Mouse (Mus musculus) small intestine, adult 2 months (tissue): Measurements from ENCODE around the gene Pigb. TPM values are rescaled to one million over a fixed set of nuclear protein-coding genes. Genes with fewer than 3 reads are reported as not detected.

Experiments used
- H3K27ac ChIP-seq: fragments of 200-500 bp; 2 replicates; pipeline ENCODE4 v1.5.1; 2012; ENCODE audit warnings: low read depth, low read length, control low read depth, inconsistent platforms; ENCODE audit not compliant: insufficient read depth
- H3K27me3 ChIP-seq: fragments of 200-500 bp; 2 replicates; pipeline ENCODE4 v1.6.1; 2012; ENCODE audit warnings: mild to moderate bottlenecking, moderate library complexity, low read length, inconsistent platforms; ENCODE audit not compliant: control insufficient read depth, insufficient read depth
- H3K36me3 ChIP-seq: fragments of 200-500 bp; 2 replicates; pipeline ENCODE4 v1.6.1; 2012; ENCODE audit warnings: mild to moderate bottlenecking, low read length, control low read depth, inconsistent platforms; ENCODE audit not compliant: control insufficient read depth, insufficient read depth
- H3K4me1 ChIP-seq: fragments of 200-500 bp; 2 replicates; pipeline ENCODE4 v1.6.1; 2012; ENCODE audit warnings: low read length, inconsistent platforms, mixed read lengths; ENCODE audit not compliant: control insufficient read depth, insufficient read depth, insufficient read length
- H3K4me3 ChIP-seq: fragments of 200-500 bp; 2 replicates; pipeline ENCODE4 v1.5.1; 2012; ENCODE audit warnings: low read depth, mild to moderate bottlenecking, control low read depth, inconsistent platforms, low read length, moderate library complexity
- CTCF ChIP-seq: fragments of 200-500 bp; IDR thresholded peaks from 2 replicates; pipeline ENCODE4 v1.5.1; 2012; ENCODE audit warnings: low read depth, mild to moderate bottlenecking, control low read depth, inconsistent platforms, low read length, moderate library complexity, mixed read lengths; ENCODE audit not compliant: insufficient replicate concordance, insufficient read length; ENCODE audit errors: extremely low read depth
- POLR2A ChIP-seq: fragments of 200-500 bp; IDR thresholded peaks from 2 replicates; pipeline ENCODE4 v1.6.1; 2012; ENCODE audit warnings: low read depth, mild to moderate bottlenecking, control low read depth, inconsistent platforms, low read length, moderate library complexity
- WGBS: fragments of 180-500 bp; shearing (Covaris S2); methylation state at CpG from one replicate; pipeline ENCODE4 v1.1.7; 2018; 5-methylcytosine and 5-hydroxymethylcytosine counted together
- polyA plus RNA-seq: library from polyadenylated mRNA; depleted of rRNA; stranded (reverse); fragments of >200 nt; gene quantifications from 2 replicates; pipeline ENCODE4 v1.2.3, GENCODE M21; 2012

The Pigb gene
- polyA plus RNA-seq, 1 experiment = 5.0 TPM

DNA sequence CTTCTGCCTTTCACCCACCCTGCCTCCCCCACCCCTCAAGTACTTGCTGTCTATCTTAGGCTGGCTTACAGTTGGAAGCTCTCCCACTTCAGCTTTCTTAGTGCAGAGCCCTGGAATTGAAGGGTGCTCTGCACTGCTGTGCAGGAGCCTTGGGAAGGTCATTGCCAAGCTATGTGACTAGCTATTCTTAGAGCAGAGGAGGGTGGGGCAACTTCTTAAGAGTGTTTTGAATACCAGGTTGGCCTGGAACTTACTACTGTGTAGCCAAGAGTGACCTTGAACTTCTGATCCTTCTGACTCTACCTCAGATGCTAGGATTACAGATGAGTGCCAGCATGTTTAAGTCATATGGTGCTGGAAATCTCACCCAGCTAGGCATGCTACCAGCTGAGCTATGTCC is 44.0 kb downstream of the Pigb start:
- Histone ChIP-seq H3K4me1 (no peaks in the 10 kb centered on the region), H3K27me3 (no peaks in the 10 kb centered on the region), H3K27ac (no peak overlapping the region), H3K4me3 (no peak overlapping the region), H3K36me3 (peaks cover 11% of the 10 kb centered on the region)
- no peak for TF ChIP-seq CTCF
- TF ChIP-seq POLR2A = no peak

DNA sequence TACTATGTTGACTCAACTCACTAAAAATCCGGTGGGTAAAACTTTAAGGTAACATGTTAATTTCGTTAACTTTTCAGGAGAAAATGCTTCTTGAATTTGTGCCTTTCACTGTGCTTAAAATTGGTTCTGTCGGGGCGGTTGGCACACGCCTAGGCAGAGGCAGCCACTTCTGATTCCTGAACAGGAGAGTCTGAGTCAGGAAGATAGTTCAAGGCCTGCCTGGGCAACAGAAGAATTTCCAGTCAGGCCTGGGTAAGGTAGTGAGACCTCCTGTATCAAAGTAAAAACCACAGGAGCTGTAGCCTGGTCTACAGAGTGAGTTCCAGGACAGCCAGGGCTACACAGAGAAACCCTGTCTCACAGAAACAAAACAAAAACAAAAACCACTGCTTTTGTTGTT is 47.6 kb downstream of the Pigb start:
- Histone ChIP-seq H3K4me3 (no peak overlapping the region), H3K36me3 (no peaks in the 10 kb centered on the region), H3K27me3 (no peaks in the 10 kb centered on the region), H3K27ac (no peak overlapping the region), H3K4me1 (no peaks in the 10 kb centered on the region)
- 89% methylated on average over 5 of the region's 5 CpGs for WGBS
- TF ChIP-seq CTCF (no peak), POLR2A (no peak)

DNA sequence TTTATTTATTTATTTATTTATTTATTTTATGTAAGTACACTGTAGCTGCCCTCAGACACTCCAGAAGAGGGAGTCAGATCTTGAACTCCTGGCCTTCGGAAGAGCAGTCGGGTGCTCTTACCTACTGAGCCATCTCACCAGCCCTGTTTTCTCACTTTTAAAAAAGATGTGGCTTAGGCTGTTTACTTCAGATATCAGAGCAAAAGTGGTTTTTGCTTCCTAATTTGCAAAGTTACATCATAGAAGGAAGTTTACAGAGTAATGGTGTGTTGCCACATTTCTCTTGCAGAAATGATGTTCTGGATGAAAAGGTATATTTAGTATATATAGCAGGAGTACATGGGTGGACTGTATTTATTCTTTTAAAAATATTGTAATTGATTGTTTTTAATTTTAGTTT is 48.8 kb downstream of the Pigb start:
- H3K4me3 ChIP-seq = no peak overlapping the region
- no peaks in the 10 kb centered on the region for H3K4me1 ChIP-seq
- H3K27me3 ChIP-seq = no peaks in the 10 kb centered on the region
- no peaks in the 10 kb centered on the region for H3K36me3 ChIP-seq
- WGBS = 85% methylated on average over 2 of the region's 2 CpGs
- TF ChIP-seq CTCF (no peak), POLR2A (no peak)
- no peak overlapping the region for H3K27ac ChIP-seq

DNA sequence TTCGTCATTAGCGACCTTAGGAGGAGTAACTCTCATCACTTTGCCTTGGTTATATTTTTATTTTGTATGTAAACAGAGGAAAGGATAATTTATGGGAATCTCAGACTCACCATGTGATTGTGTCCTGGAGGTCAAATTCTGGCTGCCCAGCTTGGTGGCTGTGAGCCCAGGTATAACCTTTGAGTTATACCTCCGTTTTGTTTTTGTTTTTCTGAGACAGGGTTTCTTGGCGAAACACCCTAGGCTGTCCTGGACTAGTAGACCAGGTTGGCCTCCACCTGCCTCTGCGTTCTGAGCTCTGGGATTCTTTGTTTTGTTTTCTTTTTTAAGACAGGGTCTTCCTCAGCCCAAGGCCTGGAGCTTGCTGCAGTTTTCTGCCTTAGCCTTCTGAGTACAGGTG is 51.5 kb downstream of the Pigb start:
- Histone ChIP-seq H3K36me3 (no peaks in the 10 kb centered on the region), H3K27ac (no peak overlapping the region), H3K4me3 (no peak overlapping the region), H3K4me1 (no peaks in the 10 kb centered on the region; the same call in 1 of the 2 replicates), H3K27me3 (no peaks in the 10 kb centered on the region)
- TF ChIP-seq CTCF = no peak
- no peak for TF ChIP-seq POLR2A
- WGBS = 84% methylated on average over 5 of the region's 5 CpGs

DNA sequence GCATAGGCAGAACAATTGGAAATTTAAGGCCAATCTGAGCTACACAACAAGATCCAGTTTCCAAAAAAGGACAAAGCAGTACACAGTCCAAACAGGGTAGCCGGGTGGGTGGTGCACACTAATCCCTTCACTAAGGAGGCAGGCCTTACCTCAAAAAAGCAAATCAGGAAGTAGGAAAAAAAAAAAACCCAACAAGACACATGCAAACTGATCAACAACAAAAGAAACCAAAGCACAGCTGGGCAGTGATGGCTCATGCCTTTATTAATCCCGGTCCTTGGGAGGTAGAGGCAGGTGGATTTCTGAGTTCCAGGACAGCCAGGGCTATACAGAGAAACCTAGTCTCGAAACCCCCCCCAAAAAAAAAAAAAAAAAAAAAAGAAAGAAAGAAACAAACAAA is 52.5 kb downstream of the Pigb start:
- WGBS = 52% methylated on average over 3 of the region's 3 CpGs
- TF ChIP-seq POLR2A = no peak
- TF ChIP-seq CTCF = no peak

DNA sequence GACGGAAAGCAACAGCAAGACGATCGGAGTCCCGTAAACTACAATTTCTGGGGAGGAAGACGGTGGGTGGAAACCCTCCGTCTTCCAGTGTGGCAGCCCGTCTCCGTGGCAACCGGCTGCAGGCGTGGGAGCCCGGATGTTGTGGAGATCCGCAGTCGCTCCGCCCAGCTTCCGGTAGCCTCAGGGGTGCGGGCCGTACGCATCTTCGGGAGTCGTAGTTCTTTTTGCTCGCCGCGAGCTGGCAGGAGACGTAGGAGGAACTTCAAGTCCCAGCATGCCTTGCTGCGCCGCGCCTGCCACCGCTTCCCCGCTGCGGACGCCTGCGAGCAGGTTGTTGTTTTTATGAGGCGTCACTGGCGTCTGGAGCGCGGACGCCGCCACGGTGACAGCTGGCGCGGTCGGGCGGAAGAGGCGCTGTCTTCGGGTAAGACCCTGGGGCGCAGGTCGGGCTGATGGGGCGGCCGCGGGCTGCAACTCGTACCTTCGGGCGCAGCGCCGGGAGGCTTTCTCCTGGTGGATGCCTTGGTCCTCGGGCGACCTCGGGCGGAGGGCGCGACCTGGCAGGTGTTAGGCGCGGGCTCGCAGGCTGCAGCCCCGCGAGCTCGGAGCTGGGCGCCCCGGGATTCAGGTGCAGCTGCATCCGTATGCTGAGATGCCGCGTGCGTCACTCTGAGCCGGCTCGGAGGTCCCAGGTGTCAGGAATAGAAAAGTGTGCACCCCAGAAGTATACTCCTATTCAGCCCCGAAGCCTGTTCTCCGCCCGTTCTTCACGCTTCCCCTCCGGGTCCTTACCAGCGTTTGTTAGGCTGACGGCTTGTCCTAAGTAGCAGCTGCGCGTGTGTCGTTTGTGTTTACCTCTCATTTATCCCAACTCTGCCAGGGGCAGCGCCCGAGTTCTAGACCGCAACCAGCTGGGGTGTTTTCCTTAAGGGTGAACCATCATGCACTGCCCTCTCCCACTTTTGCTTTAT is 54.6 kb downstream of the Pigb start, which contains the start of the genes Ccpg1os and Ccpg1:
TSS of gene Ccpg1os (minus strand) at position 133 of the 971 bp plus-strand sequence.
TSS of gene Ccpg1 (plus strand) at position 180 of the 971 bp plus-strand sequence.
- Histone ChIP-seq H3K36me3 (no peaks in the 10 kb centered on the region), H3K4me3 (peak within 1 kb of the TSS; percentile 89), H3K4me1 (no peaks in the 10 kb centered on the region; the same call in 1 of the 2 replicates), H3K27me3 (no peaks in the 10 kb centered on the region), H3K27ac (peak within 1 kb of the TSS; percentile 66)
- WGBS = under 1% methylated on average over 88 of the region's 88 CpGs
- peak; percentile 81; the same call in 1 of the 2 replicates for TF ChIP-seq POLR2A
- no peak for TF ChIP-seq CTCF

More for the DNA sequence above, 52.5 kb downstream of the Pigb start:
- Histone ChIP-seq H3K4me3 (no peak overlapping the region), H3K27ac (no peak overlapping the region), H3K4me1 (no peaks in the 10 kb centered on the region; the same call in 1 of the 2 replicates), H3K27me3 (no peaks in the 10 kb centered on the region), H3K36me3 (no peaks in the 10 kb centered on the region)

DNA sequence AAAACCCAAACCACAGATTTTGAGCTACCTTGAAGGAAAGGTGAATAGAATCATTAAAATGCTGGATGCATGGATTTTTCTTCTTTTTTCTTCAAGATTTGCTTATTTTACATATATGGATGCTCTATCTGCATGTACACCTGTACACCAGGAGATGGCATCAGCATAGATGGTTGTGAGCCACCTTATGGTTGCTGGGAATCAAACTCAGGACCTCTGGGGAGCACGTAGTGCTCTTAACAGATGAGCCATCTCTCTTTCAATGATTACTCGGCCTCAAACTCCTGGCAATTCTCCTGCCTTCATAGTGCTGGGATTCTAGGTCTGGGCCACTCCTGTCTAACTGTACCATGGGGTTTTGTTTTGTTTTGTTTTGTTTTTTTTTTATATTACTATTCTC is 57.1 kb downstream of the Pigb start:
- WGBS = 70% methylated on average over 2 of the region's 2 CpGs
- Histone ChIP-seq H3K27me3 (no peaks in the 10 kb centered on the region), H3K36me3 (no peaks in the 10 kb centered on the region), H3K4me3 (no peak overlapping the region), H3K4me1 (no peaks in the 10 kb centered on the region; the same call in 1 of the 2 replicates), H3K27ac (no peak overlapping the region)
- no peak for TF ChIP-seq CTCF
- TF ChIP-seq POLR2A = no peak
